ENCODE assay signal across 19 mouse cellular contexts in the genomic region with DNA sequence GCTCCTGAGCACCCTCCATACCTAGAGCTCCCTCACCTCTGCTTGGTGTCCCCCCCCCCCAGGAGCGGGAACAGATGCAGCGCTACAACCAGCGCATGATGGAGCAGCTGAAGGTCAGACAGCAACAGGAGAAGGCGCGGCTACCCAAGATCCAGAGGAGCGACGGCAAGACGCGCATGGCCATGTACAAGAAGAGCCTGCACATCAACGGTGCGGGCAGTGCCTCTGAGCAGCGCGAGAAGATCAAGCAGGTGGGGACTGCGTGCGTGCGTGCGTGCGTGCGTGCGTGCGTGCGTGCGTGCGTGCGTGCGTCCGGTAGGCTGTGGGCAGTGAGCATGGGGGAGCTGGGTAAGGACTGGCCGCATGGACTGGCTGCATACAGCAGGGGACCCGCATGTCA.
"Had no signal": no experiment of that assay in that cellular context is flagged by ENCODE, and none has a peak within 500 bp of the region (broad histone marks: within the 10 kb centered on the region; RNA-seq: fewer than 3 reads in every experiment).

No protein-coding gene starts in this region.

- H3K36me3 ChIP-seq: limb, embryonic 13.5 days; midbrain, embryonic 12.5 days; midbrain, embryonic 15.5 days had no signal

- H3K4me3 ChIP-seq: limb, embryonic 10.5 days; limb, embryonic 13.5 days; midbrain, embryonic 12.5 days; midbrain, embryonic 15.5 days; neural tube, embryonic 12.5 days; neural tube, embryonic 15.5 days had no signal

- H3K27ac ChIP-seq: limb, embryonic 10.5 days; limb, embryonic 13.5 days; liver, embryonic 14.5 days; macrophage; midbrain, embryonic 12.5 days; midbrain, embryonic 15.5 days; neural tube, embryonic 12.5 days; neural tube, embryonic 15.5 days had no signal

- DNase-seq: kidney, adult 11 months; kidney, adult 8-10 months; kidney, postnatal 14 days; kidney, postnatal 4 days; liver; liver, postnatal 0 days; lung, embryonic 14.5 days; retina, postnatal 1 day; right cerebral cortex, postnatal 25 days; thymus, adult 18-20 months; thymus, postnatal 4 days had no signal

- H3K27me3 ChIP-seq: limb, embryonic 13.5 days; midbrain, embryonic 12.5 days; midbrain, embryonic 15.5 days; neural tube, embryonic 12.5 days; neural tube, embryonic 15.5 days had no signal
